Mouse (Mus musculus): ENCODE data around the gene Slc2a9. TPM values are rescaled to one million over a fixed set of nuclear protein-coding genes. Genes with fewer than 3 reads are reported as not detected.
A peak's percentile ranks its signal among the peaks of the same experiment; 100 is the strongest.
"Not testable (repeated sequence)": the region's sequence is repeated elsewhere in the genome, so short reads cannot be mapped to it uniquely, and the experiment has no call there.

Gene Slc2a9
- polyA plus RNA-seq, 1 experiment from 2014 or later: 0.72 TPM

DNA sequence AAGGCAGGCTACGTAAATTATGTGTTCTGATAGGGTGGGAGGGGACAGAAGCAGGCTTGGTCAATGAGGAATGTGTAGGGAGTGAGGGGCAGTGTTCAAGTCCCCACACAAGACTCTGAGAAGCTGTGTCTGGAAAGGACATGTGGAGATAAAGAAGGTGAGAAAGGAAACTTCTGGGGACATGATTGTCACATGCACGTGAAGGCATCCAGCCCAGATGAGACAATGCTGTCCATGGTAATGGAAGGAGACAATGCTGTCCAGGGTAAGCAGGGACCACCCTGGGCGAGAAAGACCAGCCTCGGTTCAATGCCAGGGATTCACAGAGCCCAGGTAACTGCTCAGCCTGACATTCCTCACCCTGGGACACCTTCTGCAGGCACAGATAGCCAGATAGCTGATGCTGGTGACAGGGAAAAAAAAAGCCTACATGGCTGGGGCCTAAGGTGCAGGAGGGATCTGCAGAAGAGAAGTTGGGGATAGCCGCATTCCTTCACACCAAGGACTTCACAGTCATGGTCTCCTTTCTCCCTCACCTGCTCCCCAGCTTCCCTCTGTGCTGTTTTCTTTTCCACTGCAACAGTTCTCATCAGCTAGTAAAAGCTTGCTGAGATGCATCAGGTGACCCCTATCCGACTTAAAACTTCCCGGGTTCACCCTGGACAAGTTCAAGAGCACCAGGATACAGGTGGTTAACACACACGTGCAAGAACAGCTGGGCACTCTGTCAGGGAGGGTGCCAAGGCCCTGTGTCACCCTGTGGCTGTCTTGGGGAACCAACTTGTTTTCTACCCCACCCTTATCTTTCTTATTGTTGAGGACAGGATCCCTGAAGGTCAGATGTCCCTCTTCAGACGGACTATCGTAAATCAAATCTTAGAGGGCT, 21.9 kb downstream of the Slc2a9 start:
- ATAC-seq (ENCODE audit: insufficient number of reproducible peaks, insufficient read depth, low FRiP score, low TSS enrichment): no peak
- Histone ChIP-seq H3K36me3 (no peaks in the 10 kb centered on the region), H3K4me2 (replicated peaks) (no peak overlapping the region), H3K4me1 (peaks cover 33% of the 10 kb centered on the region; the same call in 1 of the 2 replicates), H3K9me3 (no peaks in the 10 kb centered on the region), H3K27me3 (no peaks in the 10 kb centered on the region), H3K9ac (no peak overlapping the region), H3K4me3 (no peak overlapping the region), H3K27ac (no peak overlapping the region)
- WGBS: 85% methylated on average over 10 of the region's 10 CpGs

- Histone ChIP-seq H3K27me3 (no peaks in the 10 kb centered on the region), H3K27ac (no peak overlapping the region), H3K9me3 (no peaks in the 10 kb centered on the region), H3K4me1 (peaks cover 32% of the 10 kb centered on the region; the same call in 1 of the 2 replicates), H3K36me3 (no peaks in the 10 kb centered on the region), H3K9ac (peak overlapping the region; percentile 37), H3K4me3 (peak overlapping the region; percentile 17), H3K4me2 (replicated peaks) (peak overlapping the region; percentile 46)
- ATAC-seq (ENCODE audit: insufficient number of reproducible peaks, insufficient read depth, low FRiP score, low TSS enrichment): no peak
- 27% methylated on average over 22 of the region's 22 CpGs for WGBS
Measured at GRCm38 (mm10) chr5:38479908-38480725, 22.8 kb downstream of the Slc2a9 start.

DNA sequence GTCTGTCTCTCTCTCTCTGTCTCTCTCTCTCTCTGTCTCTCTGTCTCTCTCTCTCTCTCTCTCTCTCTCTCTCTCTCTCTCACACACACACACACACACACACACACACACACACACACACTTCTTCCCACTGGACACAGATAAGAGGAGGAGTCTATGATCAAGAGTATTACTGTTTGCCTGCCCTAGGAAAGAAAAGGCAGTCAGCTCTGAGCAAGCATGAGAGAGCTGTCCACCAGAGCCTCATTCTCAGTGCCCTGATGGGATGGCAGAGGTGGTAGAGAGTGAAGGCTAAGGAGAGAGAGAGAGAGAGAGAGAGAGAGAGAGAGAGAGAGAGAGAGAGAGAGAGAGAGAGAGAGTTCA, 23.4 kb downstream of the Slc2a9 start:
- Histone ChIP-seq H3K4me1 (peaks cover 27% of the 10 kb centered on the region; the same call in 1 of the 2 replicates), H3K4me2 (replicated peaks) (peak overlapping the region; percentile 46), H3K9ac (peak overlapping the region; percentile 37), H3K4me3 (peak overlapping the region; percentile 17)
- not testable (repeated sequence) for H3K27ac ChIP-seq; H3K9me3 ChIP-seq; H3K36me3 ChIP-seq; H3K27me3 ChIP-seq; ATAC-seq (ENCODE audit: insufficient number of reproducible peaks, insufficient read depth, low FRiP score, low TSS enrichment)

- no peaks in the 10 kb centered on the region for H3K27me3 ChIP-seq
- H3K9ac ChIP-seq: peak overlapping the region; percentile 27; the same call in 1 of the 2 replicates
- H3K4me1 ChIP-seq: peaks cover 25% of the 10 kb centered on the region; the same call in 1 of the 2 replicates
- no peaks in the 10 kb centered on the region for H3K9me3 ChIP-seq
- ATAC-seq (ENCODE audit: insufficient number of reproducible peaks, insufficient read depth, low FRiP score, low TSS enrichment): no peak
- no peak overlapping the region for H3K27ac ChIP-seq
- peak overlapping the region; percentile 46 for H3K4me2 ChIP-seq (replicated peaks)
- 40% methylated on average over 4 of the region's 4 CpGs for WGBS
- no peak overlapping the region for H3K4me3 ChIP-seq
- no peaks in the 10 kb centered on the region for H3K36me3 ChIP-seq
Measured at GRCm38 (mm10) chr5:38479027-38479426, 23.9 kb downstream of the Slc2a9 start.

DNA sequence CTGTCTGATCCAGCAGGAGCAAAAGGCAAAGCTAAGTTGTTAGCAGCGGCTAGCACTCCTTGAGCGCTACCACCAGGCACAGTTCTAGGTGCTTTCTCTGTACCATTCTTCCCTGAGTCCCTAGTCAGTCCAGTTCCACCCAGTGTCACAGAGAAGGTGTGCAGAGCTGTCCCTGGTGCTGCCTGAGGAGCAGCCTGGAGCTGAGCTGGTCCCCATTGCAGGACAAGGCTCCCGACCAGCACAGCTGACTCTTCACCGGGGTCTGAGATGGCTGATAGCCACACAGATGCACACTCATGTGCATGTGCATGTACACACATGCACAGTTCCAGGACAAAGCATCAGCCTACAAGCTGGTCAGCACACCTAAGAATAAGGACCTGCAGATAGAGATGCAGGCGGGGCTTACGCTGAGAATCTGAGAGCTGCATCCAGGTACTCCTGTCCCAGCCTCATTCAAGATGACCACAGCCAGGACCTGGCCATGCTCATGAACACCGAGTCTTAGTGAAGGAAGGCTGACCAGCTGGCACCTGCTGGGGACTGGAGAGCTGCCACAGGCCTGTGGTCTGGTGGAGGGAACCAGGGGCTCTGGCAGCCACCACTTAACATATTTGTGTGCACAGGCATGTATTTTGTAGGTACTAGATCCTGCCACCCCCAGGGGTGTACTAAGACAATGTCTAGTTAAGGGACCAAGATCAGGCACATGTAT, 25.1 kb downstream of the Slc2a9 start:
- Histone ChIP-seq H3K4me1 (peaks cover 21% of the 10 kb centered on the region; the same call in 1 of the 2 replicates), H3K9me3 (no peaks in the 10 kb centered on the region), H3K36me3 (no peaks in the 10 kb centered on the region), H3K4me2 (replicated peaks) (no peak overlapping the region), H3K9ac (no peak overlapping the region), H3K27me3 (no peaks in the 10 kb centered on the region), H3K4me3 (no peak overlapping the region), H3K27ac (no peak overlapping the region)
- 82% methylated on average over 7 of the region's 7 CpGs for WGBS
- no peak for ATAC-seq (ENCODE audit: insufficient number of reproducible peaks, insufficient read depth, low FRiP score, low TSS enrichment)

DNA sequence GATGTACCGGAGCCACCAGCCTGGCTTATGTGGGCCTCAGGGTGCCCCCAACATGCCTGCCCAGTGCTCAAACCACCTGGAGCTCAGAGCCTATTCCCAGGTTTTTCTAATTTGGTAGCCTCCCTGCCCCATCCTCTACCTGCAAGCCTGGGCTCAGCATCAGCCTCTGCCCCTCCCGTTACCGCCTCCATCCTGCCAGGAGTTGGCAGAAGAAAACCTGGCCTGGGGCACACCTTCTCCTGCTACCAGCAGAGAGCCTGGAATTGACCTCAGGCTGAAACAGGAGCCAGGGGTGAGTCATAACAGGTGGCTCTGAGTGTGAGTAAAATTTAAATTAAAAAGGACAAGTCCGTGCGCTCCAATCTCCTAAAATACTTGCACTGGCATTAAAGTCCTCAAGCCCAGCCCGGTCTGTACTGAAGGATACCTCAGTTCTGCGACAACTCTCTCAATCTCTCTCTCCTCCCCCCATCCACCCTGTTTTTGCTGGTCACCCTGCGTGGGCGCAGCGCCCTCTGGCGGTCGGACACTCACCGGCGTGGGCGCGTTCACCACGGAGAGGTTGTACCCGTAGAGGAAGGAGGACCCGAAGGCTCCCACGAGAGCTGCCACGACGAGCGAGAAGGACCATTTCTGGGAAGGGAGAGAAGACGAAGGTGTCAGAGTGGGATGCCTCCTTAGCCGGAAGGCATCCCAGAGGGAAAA, 25.9 kb downstream of the Slc2a9 start:
- 82% methylated on average over 25 of the region's 25 CpGs for WGBS
- Histone ChIP-seq H3K4me2 (replicated peaks) (no peak overlapping the region), H3K9me3 (no peaks in the 10 kb centered on the region), H3K27me3 (no peaks in the 10 kb centered on the region), H3K36me3 (no peaks in the 10 kb centered on the region), H3K27ac (no peak overlapping the region), H3K4me1 (peaks cover 19% of the 10 kb centered on the region; the same call in 1 of the 2 replicates), H3K4me3 (no peak overlapping the region), H3K9ac (no peak overlapping the region)
- no peak for ATAC-seq (ENCODE audit: insufficient number of reproducible peaks, insufficient read depth, low FRiP score, low TSS enrichment)

DNA sequence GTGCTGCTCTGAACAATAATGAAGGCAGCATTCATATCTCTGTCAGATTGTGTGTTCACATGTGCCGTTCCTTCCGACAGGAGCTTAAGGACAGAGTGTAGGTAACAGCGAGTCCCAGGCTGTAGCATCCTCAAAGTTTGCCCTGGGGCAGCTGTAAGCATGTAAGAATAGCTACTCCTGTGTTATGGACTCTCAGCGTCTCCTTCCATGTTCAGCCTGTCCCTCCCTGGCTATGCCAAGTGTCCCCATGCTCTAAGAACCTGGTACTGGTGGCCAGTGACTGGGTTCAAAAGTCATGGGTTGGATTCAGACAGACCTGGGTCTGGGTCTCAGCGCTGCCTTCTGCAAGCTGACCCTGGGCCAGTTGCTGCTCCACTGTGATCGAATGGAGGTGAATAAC, 32.1 kb downstream of the Slc2a9 start:
- Histone ChIP-seq H3K9me3 (no peaks in the 10 kb centered on the region), H3K4me1 (no peaks in the 10 kb centered on the region), H3K36me3 (no peaks in the 10 kb centered on the region), H3K27ac (no peak overlapping the region), H3K9ac (no peak overlapping the region), H3K27me3 (no peaks in the 10 kb centered on the region), H3K4me2 (replicated peaks) (no peak overlapping the region), H3K4me3 (no peak overlapping the region)
- no peak for ATAC-seq (ENCODE audit: insufficient number of reproducible peaks, insufficient read depth, low FRiP score, low TSS enrichment)
- WGBS: 76% methylated on average over 6 of the region's 6 CpGs

DNA sequence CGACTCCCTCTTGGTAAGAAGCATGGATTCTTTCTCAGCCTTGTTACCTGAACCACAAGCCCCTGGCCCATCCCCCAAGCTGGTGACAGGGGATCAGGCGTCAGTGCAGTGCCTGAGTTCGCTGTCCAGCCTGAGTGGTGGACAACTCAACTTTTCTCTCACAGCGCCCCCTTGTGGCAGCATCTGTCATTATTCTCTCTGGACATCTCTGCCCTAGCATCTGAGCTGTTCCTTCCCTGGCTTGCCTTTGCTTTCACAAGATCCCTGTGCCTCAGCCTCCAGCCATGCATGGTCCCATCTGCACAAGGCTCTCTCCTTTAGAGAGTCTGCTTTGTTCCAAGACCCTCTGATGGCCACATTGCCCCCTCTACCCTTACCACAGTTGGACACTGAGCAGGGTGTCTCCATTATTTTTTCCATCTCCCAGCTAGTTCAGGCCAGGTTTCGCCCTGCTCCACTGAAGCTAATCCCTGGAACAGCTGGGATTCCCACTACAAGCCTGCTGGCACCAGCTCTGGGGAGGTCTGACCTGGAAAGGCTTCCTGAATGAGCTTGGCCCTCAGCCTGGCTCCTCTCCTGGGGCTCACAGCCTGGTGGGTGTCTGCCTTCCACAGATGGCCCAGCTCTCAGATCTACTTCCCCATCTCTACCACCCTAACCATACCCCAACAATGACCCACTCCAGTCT, 32.9 kb downstream of the Slc2a9 start:
- no peak overlapping the region for H3K4me3 ChIP-seq
- no peak overlapping the region for H3K9ac ChIP-seq
- H3K36me3 ChIP-seq: no peaks in the 10 kb centered on the region
- peak; percentile 64; the same call in 1 of the 2 replicates for ATAC-seq (ENCODE audit: insufficient number of reproducible peaks, insufficient read depth, low FRiP score, low TSS enrichment)
- 20% methylated on average over 5 of the region's 5 CpGs for WGBS
- H3K27ac ChIP-seq: no peak overlapping the region
- no peak overlapping the region for H3K4me2 ChIP-seq (replicated peaks)
- H3K4me1 ChIP-seq: no peaks in the 10 kb centered on the region
- H3K9me3 ChIP-seq: no peaks in the 10 kb centered on the region
- H3K27me3 ChIP-seq: no peaks in the 10 kb centered on the region

- Histone ChIP-seq H3K4me2 (replicated peaks) (no peak overlapping the region), H3K36me3 (no peaks in the 10 kb centered on the region), H3K4me3 (no peak overlapping the region), H3K9ac (no peak overlapping the region), H3K27ac (no peak overlapping the region), H3K9me3 (no peaks in the 10 kb centered on the region), H3K4me1 (no peaks in the 10 kb centered on the region), H3K27me3 (no peaks in the 10 kb centered on the region)
- 79% methylated on average over 5 of the region's 5 CpGs for WGBS
- ATAC-seq (ENCODE audit: insufficient number of reproducible peaks, insufficient read depth, low FRiP score, low TSS enrichment): no peak
Measured at GRCm38 (mm10) chr5:38466569-38467110, 36.3 kb downstream of the Slc2a9 start.

GRCm38 (mm10) chr5:38461261-38461660, 41.7 kb downstream of the Slc2a9 start:
- H3K9me3 ChIP-seq: no peaks in the 10 kb centered on the region
- H3K9ac ChIP-seq: no peak overlapping the region
- no peaks in the 10 kb centered on the region for H3K27me3 ChIP-seq
- 73% methylated on average over 5 of the region's 5 CpGs for WGBS
- H3K4me2 ChIP-seq (replicated peaks): no peak overlapping the region
- H3K4me3 ChIP-seq: no peak overlapping the region
- ATAC-seq (ENCODE audit: insufficient number of reproducible peaks, insufficient read depth, low FRiP score, low TSS enrichment): no peak
- no peaks in the 10 kb centered on the region for H3K4me1 ChIP-seq
- H3K27ac ChIP-seq: no peak overlapping the region
- no peaks in the 10 kb centered on the region for H3K36me3 ChIP-seq

Measured in embryonic facial prominence, embryonic 12.5 days (tissue).